In genomic region chr3:123806546-123806945, GRCm38 (mm10) we compare ENCODE assay signal across 12 mouse cellular contexts.
"Had no signal": no experiment of that assay in that cellular context is flagged by ENCODE, and none has a peak within 500 bp of the region (broad histone marks: within the 10 kb centered on the region; RNA-seq: fewer than 3 reads in every experiment).

No protein-coding gene starts in this region.

- H3K4me1 ChIP-seq: liver, embryonic 13.5 days had no signal

- H3K9ac ChIP-seq: liver, embryonic 13.5 days had no signal

- DNase-seq: kidney, adult 18-20 months; kidney, adult 9 months; kidney, postnatal 25 days; liver, embryonic 13.5 days; lung, adult 2 months; lung, postnatal 14 days; lung, postnatal 4 days; midbrain, embryonic 14.5 days; thymus, adult 2 months; thymus, postnatal 25 days had no signal

- H3K4me3 ChIP-seq: layer of hippocampus, adult 2 months; liver, embryonic 13.5 days had no signal

- H3K9me3 ChIP-seq: liver, embryonic 13.5 days had no signal

- H3K27ac ChIP-seq: layer of hippocampus, adult 2 months; liver, embryonic 13.5 days had no signal

- H3K4me2 ChIP-seq: liver, embryonic 13.5 days; midbrain, embryonic 11.5 days had no signal

- H3K36me3 ChIP-seq: liver, embryonic 13.5 days had no signal

- H3K27me3 ChIP-seq: liver, embryonic 13.5 days had no signal
